Mouse (Mus musculus): ENCODE measurements at regions not wholly inside any gene's neighbourhood (a gene's known extent, or its start where the extent isn't known, plus 50 kb on each side); places are given as distances from the start of the nearest gene placed in this dataset.

DNA sequence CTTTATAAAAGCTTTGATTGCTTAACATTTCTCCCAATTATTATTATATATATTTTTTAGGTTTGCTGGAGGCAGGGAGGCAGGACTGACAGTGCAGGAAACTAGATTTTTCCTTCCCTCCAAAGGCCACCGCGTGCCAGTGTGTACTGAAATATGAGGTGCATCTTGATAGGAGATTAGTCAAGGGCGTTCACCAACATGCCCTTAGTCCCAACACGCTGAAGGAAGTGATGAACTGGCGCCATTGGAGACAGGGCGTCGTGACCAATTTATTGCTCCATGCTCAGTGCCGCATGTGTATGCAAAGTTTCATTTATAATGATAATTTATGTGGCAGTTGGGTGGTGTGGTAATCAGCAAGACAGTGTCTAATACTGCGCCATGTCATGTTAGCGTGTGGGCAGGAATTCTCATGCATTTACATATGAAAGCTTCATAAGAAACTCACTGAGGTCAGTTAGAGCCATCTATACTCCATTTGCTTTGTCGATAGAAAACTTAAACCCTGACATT, 66.2 kb downstream of the Isl1 start:
- no peak for DNase-seq

DNA sequence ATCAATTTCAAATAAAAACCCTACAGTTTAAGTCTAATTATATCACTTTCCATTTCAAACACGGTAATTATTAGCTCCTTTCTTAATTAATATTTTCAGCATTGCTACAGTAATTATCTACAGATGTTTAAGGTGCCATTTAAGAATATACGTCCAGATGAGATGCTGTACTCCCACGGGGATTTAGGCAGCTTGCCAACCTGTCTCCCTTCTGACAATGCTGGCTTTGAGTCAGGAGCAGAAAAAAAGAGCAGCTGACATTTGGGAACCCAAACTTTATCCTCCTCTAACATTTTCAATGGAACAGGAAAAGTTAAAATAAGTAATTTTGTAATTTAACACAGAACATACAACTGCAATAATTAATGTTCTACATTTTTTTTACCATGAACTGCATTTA, 94.4 kb downstream of the Isl1 start:
- DNase-seq, result no peak

GRCm38 (mm10) chr13:116213843-116214829, 95.4 kb downstream of the Isl1 start:
- DNase-seq, result no peak

GRCm38 (mm10) chr13:116201177-116201920, 108.1 kb downstream of the Isl1 start:
- DNase-seq, result no peak

DNA sequence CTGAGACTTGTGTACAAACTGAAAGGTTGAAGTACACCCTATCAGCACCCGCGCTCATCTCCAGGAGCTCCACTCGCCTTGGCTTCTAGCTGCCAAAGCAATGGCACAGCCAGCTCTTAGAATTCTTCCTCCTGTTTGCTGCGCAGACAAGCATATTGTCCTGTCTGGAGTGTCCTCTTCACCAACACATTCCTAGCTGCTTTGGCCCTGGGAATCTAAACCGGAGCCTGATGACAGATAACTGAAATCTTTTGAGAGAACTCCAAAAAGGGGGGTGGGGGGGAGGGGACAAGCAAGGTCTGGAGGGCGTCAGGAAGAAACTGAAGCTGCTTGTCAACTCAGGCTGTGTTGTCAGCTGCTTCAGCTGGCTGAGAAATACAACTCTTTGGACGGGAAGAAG, 122.4 kb downstream of the Isl1 start:
- no peak for DNase-seq

DNA sequence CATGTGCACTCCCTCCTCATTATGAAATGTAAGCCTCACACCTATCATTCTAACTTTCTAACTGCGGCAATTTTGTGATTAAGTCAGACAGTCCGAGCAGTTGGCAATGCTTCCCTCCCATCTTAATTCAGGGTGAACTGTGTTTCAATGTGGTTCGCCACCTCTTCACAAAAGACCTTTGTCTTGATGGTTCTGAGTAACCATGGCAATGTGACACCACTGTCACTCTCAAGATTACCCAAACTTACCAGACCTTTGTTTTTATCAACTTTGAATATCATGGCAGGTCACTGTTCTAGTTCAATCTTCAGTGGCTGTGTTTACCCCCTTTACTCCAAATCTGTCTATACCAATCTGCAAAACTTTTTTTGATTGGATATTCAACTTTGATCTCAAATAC, 131.7 kb downstream of the Isl1 start:
- DNase-seq, result no peak

DNA sequence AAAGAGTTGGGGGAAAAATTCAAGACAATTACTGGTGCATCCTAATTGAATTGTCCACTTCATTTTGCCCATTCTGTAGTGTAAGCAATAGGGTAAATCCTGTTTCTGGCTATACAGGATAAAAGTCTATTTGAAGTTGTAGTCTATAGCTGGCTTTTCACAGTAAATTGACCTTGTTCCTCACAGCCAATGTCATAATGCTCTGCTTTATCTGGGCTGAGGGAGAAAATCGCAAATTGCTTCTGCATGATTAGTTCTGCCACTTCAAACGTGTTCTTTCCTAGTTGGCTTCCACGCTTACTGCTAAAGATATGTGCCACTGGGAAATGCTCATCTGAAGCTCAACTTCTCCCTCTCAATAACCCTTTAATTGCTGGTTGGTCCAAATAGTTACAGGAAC, 134.5 kb downstream of the Isl1 start:
- no peak for DNase-seq

DNA sequence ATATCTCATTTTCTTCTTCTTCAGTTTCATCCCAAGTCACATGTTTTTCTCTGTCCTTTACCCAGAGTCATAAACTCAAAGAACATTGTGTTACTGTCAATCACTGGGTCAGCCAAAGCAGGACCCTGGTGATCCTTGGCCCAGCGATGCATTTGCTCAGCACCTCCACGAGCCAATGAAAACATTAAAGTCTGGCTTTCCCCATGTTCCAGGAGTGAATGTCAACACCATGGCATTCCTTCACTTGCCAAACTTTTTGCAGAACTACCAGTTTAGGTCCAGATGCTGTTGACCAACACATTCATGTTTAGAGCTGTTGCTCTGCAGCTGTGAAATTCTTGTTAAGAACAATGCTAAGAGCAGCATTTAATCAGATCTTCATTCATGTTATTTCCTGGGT, 135.6 kb downstream of the Isl1 start:
- no peak for DNase-seq

DNA sequence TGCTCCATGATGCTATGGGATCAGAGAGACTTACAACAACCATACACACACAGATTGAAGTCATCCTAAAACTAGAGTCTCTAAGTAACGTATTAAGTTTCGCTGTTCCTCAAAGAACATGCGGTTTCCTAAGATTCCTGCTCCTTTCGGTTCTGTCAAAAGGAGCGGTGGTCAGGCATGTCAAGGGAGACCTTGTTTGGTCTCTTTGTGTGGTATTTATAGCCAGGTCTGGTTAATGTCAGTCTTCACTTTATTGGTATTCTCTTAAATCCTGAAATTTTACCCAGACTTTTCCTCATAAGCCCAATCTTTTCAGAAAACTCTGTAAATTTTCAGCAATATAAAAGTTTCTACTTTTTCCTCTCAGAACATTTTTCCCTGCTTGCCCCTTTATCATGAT, 166.5 kb downstream of the Isl1 start:
- DNase-seq, result no peak

DNA sequence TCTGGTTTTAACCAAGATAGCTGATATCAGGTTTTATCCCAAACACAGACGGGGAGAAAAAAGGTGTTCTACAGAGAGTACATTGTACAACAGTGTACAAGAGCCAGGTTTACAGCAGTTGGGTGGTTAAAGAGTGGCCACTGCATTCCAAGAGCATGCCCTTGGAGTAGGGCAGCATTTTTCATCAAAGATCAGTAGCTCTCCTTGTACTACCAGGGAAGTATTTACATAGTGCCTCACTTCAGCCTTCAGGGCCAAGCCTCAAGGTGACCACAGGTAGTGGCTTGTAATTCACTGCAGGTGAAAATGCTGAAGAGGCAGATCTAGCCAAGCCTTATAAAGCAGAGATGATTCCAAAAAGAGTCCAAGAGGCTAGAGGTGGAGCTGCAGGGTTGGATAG, 190.8 kb downstream of the Isl1 start:
- no peak for DNase-seq

- DNase-seq, result no peak
Observed at GRCm38 (mm10) chr13:116111032-116111808, 198.3 kb downstream of the Isl1 start.

GRCm38 (mm10) chr13:116110578-116110977, 198.9 kb downstream of the Isl1 start:
- no peak for DNase-seq

DNA sequence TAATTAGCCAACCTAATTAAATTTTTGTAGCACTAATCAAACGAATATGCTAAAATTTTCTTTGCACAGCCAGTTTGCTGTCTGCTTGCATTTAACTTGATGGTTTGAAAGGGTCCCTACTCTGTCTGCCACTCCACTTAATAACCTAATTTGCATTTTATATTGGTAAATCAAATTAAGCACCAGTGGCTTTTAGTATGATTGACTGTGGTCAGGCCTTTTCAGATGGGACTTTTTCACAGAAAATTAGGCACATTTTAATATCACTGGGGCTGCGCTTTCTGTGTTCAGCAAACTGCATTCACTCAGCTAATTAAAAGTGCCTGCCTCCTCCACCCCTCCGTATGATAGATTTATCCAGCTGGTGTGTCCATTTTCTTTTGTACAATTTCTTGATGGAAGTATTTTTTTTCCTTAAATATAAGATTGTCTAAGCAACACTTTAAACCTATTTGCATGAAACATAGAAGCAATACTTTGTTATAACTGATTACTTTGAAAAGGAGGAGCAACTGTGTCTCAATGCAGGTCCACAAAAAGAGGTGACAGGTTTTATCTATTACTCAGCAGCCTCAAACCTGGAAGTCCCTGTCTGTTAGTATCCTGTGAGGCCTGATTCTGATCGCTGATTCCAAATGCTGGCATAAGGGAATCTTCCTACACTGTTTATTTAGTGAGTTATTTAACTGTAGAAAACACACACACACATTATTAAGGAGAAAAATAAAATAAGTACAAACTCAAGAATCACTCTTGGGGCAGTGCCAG, 221.8 kb downstream of the Isl1 start:
- DNase-seq, result no peak

GRCm38 (mm10) chr13:116087140-116087539, 222.3 kb downstream of the Isl1 start:
- DNase-seq, result no peak

DNA sequence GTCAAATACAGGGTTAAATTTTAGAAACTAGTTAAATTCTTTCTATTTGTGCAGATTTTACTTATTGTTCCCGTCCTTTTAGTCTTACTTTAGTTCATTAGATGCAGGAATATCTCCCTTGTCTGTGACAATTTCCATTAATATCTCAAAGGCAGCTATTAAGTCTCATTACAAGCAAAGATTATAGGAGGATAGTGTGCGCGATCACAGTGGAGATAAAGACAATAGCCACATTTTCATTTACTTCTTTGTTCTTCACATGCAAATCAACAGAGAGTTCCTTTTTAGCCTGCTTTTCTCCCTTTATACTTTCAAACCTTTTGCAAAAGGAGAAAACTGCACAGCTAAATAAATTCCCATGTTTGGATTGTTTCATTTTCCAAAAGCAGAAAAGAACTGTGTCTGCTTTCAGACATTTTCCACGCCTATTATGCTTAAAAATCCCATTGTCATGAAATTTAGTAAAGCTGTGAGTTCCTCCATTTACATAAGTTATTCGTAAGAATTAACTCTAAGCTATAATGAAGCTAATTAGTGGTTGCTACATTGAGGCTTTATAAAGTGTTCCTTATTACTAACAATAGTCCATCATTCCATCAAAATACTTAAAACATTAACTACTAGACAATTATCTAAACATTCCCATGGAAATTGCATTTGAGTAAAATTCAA, 252.4 kb downstream of the Isl1 start:
- no peak for DNase-seq

DNA sequence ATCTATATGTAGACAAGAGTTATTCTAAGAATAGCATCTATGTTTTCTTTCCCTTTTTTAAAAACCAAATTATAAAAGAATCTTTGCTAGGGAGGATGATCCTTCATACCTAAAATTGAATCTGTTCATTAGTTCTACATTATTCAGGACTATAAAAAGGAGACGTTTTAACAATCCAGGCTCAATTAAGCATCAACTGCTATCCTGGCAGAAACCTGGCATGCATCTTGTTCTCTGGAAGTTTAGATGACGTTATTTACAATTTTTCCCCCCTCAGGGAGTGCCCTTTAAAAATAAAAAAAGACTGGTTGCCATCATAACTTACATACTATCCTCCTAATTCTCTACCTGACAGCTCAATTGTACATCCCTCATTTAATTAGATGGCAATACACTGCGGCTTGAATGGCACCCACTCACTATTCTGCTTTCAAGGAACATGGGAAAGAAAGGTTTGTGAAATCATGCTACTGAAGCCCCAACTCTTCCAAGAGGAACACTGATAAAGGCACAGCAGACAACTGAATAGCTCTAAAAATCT, 253.3 kb downstream of the Isl1 start:
- DNase-seq, result no peak

DNA sequence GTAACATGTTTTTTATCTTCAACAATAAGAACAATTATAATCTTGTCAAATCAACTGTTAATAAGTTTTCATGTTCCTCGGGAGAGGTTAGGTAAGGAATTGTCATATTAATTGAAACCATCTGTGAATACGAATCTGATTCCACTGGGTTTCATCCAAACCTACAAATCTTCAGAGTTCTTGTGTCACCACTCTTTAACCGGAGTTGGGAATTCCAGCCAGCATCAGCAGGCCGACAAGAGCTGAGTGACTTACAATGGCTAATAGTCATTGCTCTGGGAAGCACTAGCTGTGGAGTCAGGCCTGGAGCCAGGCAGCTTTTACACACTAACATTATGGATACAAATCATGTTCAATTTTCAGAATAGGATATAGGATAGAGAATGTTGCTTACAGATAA, 273.3 kb downstream of the Isl1 start:
- no peak for DNase-seq

DNA sequence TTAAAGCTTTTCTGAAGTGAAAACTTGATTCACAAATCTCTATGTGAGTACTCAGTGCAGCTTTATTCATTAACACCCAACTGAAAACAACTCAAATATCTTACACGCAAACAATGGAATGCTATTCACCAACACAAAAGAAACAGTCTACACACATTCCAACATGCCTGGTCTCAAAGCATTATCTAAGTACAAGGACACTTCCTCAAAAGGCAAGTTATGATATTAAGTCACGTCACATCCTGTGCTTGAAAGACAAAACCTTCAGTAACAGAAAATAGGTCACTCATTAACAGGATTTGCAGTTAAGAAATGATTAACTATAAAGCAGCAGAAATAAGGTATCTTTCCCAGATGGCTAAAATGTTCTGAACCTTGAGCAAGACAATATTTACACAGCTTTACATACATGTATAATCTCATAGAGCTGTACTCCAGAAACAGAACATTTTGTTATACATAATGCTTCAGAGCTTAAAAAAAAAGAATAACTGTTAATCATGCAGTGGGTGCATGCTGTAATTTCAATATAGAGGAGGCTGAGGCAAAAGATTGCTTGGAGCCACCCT, 279.3 kb downstream of the Isl1 start:
- DNase-seq, result no peak

- DNase-seq, result no peak
Observed at GRCm38 (mm10) chr13:116028583-116028982, 280.9 kb downstream of the Isl1 start.

GRCm38 (mm10) chr13:116027147-116027546, 282.3 kb downstream of the Isl1 start:
- no peak for DNase-seq

DNA sequence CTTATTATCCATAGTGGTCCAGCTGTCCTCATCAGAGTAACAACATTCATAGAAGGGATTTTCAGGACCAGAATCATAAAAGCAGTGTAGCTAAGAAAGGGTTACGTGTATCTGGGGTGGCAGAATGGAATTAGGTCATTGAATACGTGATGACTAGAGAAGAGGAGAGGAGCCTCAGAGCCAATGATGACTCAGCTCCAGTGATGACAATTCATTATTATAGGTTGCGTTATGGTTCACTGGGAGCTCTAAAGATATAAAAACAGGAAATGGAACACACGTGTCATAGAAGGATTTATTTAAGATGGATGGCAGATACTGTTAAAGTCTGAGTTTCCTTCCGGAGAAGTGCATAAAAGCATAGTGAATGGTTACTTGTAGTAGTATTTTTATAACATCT, 291.6 kb downstream of the Isl1 start:
- no peak for DNase-seq

All from lung, postnatal 14 days (tissue).